Mouse (Mus musculus) limb, embryonic 10.5 days (tissue): ENCODE results near the gene Nudcd3. TPM values are rescaled to one million over a fixed set of nuclear protein-coding genes. Genes with fewer than 3 reads are reported as not detected.

Experiments used
- DNase-seq: peaks from one replicate; pipeline ENCODE4 v3.0.0-alpha.2; 2017; ENCODE audit warnings: low spot score
- H3K27ac ChIP-seq: fragments of 300-500 bp; sonication (generic); 2 replicates; pipeline ENCODE4 v1.5.1; 2016; ENCODE audit warnings: mild to moderate bottlenecking
- H3K27me3 ChIP-seq: fragments of 300-500 bp; sonication (generic); 2 replicates; pipeline ENCODE4 v1.6.1; 2016; ENCODE audit warnings: low read depth, mild to moderate bottlenecking; ENCODE audit not compliant: poor library complexity, severe bottlenecking
- H3K36me3 ChIP-seq: fragments of 300-500 bp; sonication (generic); 2 replicates; pipeline ENCODE4 v1.6.1; 2016; ENCODE audit warnings: mild to moderate bottlenecking, moderate library complexity
- H3K4me1 ChIP-seq: fragments of 300-500 bp; sonication (generic); 2 replicates; pipeline ENCODE4 v1.6.1; 2016
- H3K4me3 ChIP-seq: fragments of 300-500 bp; sonication (generic); 2 replicates; pipeline ENCODE4 v1.5.1; 2016; ENCODE audit warnings: mild to moderate bottlenecking, moderate library complexity
- H3K9me3 ChIP-seq: fragments of 300-500 bp; sonication (generic); replicated peaks from 2 replicates; pipeline ENCODE4 v1.6.1; 2016; ENCODE audit warnings: mild to moderate bottlenecking
- WGBS: fragments of 180-500 bp; shearing (Covaris S2); methylation state at CpG from one replicate; pipeline ENCODE4 v1.1.7; 2016; 5-methylcytosine and 5-hydroxymethylcytosine counted together
- polyA plus RNA-seq: library from polyadenylated mRNA; unstranded; fragments of >200 nt; fragmentation: Nextera tagmentation; extraction: Ambion mirVana; gene quantifications from 2 replicates; pipeline ENCODE4 v1.2.1, GENCODE M21; 2016

Gene Nudcd3
- polyA plus RNA-seq, 1 experiment from 2014 or later, result 55.3 TPM

DNA sequence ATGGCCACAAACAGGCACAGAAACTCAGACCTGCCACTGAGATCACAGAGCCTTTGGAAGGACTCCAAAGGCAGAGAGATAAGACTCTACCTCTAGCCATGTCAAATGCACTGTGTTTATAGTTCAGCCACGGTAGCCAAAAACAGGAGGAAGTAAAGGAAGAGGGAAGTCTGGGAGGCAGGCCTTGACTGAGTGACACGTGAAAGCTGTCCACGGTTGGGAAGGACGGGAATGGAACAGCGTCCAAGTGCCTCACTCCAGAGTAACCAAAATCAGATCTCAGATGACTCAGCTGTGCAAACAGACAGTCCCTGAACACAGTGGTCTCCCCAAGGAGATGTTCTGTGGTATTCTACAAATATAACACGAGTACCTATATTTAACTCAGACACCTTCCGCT lies 25.5 kb downstream of the Nudcd3 start:
- H3K4me1 ChIP-seq, result peaks cover 17% of the 10 kb centered on the region
- H3K27me3 ChIP-seq, result no peaks in the 10 kb centered on the region
- DNase-seq, result no peak
- H3K9me3 ChIP-seq, result no peaks in the 10 kb centered on the region
- no peak overlapping the region for H3K4me3 ChIP-seq
- 0 out of 2 replicates have a peak, but pooled peaks cover 8% of the 10 kb centered on the region for H3K36me3 ChIP-seq
- WGBS, result 89% methylated on average over 7 of the region's 7 CpGs
- no peak overlapping the region for H3K27ac ChIP-seq

DNA sequence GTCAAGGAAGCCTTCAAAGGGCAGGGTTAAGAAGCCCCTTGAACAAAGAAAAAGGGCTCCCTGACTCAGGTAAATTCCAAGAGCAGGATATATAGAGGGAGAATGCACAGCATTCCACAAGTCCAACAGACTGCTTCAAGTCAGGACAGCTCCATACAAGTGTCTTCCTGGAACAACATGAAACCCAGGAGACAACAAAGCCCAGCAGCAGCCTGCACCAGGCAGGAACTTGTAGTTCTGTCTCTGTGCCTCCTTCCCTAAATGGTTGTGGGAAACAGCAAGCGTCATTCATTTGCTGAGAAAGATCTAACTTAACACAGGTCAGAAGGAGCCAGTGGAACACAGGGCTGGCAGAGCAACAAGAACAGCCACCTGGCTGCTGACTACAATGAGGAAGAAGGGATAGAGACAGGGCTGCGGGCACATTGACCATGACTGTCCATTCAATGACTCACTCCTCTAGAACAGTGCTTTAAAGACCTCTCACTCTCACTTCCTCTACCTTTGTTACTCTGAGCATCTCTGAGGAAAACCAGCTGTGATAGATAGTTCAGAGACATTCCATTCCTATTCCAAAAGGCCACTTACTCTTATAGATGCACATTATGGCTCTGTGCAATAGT lies 31.1 kb downstream of the Nudcd3 start:
- H3K36me3 ChIP-seq, result 0 out of 2 replicates have a peak, but pooled peaks cover 12% of the 10 kb centered on the region
- no peaks in the 10 kb centered on the region for H3K27me3 ChIP-seq
- 90% methylated on average over 2 of the region's 2 CpGs for WGBS
- no peaks in the 10 kb centered on the region for H3K4me1 ChIP-seq
- no peak overlapping the region for H3K27ac ChIP-seq
- DNase-seq, result no peak
- H3K4me3 ChIP-seq, result no peak overlapping the region
- no peaks in the 10 kb centered on the region for H3K9me3 ChIP-seq

DNA sequence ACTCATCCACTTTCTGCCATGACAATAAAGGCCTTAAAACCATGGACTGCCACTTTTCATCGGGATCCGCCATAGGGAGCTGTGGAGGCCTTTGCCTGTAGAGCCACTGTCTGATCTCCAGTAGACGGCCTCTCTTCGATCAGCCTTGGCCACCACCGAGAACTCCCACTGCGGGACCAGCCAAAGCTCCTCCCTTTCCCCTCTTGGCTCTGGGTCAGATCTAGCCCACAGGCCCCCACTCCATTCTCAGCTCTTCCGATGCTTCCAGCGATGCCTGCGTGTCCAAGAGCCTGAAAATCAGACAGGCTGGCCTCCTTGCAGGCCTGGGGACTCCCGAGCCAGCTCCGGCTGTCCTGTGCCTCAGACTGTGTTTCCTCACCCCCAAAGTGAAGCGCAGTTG lies 33.9 kb downstream of the Nudcd3 start:
- 0 out of 2 replicates have a peak, but pooled peaks cover 4% of the 10 kb centered on the region for H3K36me3 ChIP-seq
- no peaks in the 10 kb centered on the region for H3K4me1 ChIP-seq
- no peak overlapping the region for H3K4me3 ChIP-seq
- H3K27ac ChIP-seq, result no peak overlapping the region
- no peaks in the 10 kb centered on the region for H3K9me3 ChIP-seq
- DNase-seq, result no peak
- WGBS, result 96% methylated on average over 12 of the region's 12 CpGs
- no peaks in the 10 kb centered on the region for H3K27me3 ChIP-seq

GRCm38 (mm10) chr11:6165391-6166081 lies 34.7 kb downstream of the Nudcd3 start:
- no peaks in the 10 kb centered on the region for H3K27me3 ChIP-seq
- H3K4me1 ChIP-seq, result no peaks in the 10 kb centered on the region
- H3K4me3 ChIP-seq, result no peak overlapping the region
- WGBS, result 92% methylated on average over 7 of the region's 7 CpGs
- 0 out of 2 replicates have a peak, but pooled peaks cover 4% of the 10 kb centered on the region for H3K36me3 ChIP-seq
- no peak overlapping the region for H3K27ac ChIP-seq
- no peak for DNase-seq
- no peaks in the 10 kb centered on the region for H3K9me3 ChIP-seq

GRCm38 (mm10) chr11:6164781-6165180 lies 35.4 kb downstream of the Nudcd3 start:
- no peaks in the 10 kb centered on the region for H3K9me3 ChIP-seq
- no peaks in the 10 kb centered on the region for H3K4me1 ChIP-seq
- DNase-seq, result no peak
- H3K4me3 ChIP-seq, result no peak overlapping the region
- H3K27ac ChIP-seq, result no peak overlapping the region
- H3K27me3 ChIP-seq, result no peaks in the 10 kb centered on the region
- WGBS, result 96% methylated on average over 7 of the region's 7 CpGs
- H3K36me3 ChIP-seq, result 0 out of 2 replicates have a peak, but pooled peaks cover 4% of the 10 kb centered on the region

- H3K36me3 ChIP-seq, result 0 out of 2 replicates have a peak, but pooled peaks cover 4% of the 10 kb centered on the region
- no peak overlapping the region for H3K27ac ChIP-seq
- H3K9me3 ChIP-seq, result no peaks in the 10 kb centered on the region
- no peak for DNase-seq
- WGBS, result 93% methylated on average over 12 of the region's 12 CpGs
- no peaks in the 10 kb centered on the region for H3K27me3 ChIP-seq
- H3K4me3 ChIP-seq, result no peak overlapping the region
- H3K4me1 ChIP-seq, result no peaks in the 10 kb centered on the region
Measured at GRCm38 (mm10) chr11:6163706-6164105, 36.5 kb downstream of the Nudcd3 start.

GRCm38 (mm10) chr11:6163062-6163461 lies 37.2 kb downstream of the Nudcd3 start:
- H3K4me3 ChIP-seq, result no peak overlapping the region
- 0 out of 2 replicates have a peak, but pooled peaks cover 4% of the 10 kb centered on the region for H3K36me3 ChIP-seq
- WGBS, result 96% methylated on average over 3 of the region's 3 CpGs
- H3K27ac ChIP-seq, result no peak overlapping the region
- no peak for DNase-seq
- no peaks in the 10 kb centered on the region for H3K27me3 ChIP-seq
- H3K4me1 ChIP-seq, result no peaks in the 10 kb centered on the region
- no peaks in the 10 kb centered on the region for H3K9me3 ChIP-seq

GRCm38 (mm10) chr11:6161549-6161948 lies 38.7 kb downstream of the Nudcd3 start:
- H3K4me1 ChIP-seq, result no peaks in the 10 kb centered on the region
- H3K9me3 ChIP-seq, result no peaks in the 10 kb centered on the region
- H3K27me3 ChIP-seq, result no peaks in the 10 kb centered on the region
- H3K27ac ChIP-seq, result no peak overlapping the region
- 0 out of 2 replicates have a peak, but pooled peaks cover 2% of the 10 kb centered on the region for H3K36me3 ChIP-seq
- DNase-seq, result no peak
- H3K4me3 ChIP-seq, result no peak overlapping the region

- no peak overlapping the region for H3K27ac ChIP-seq
- H3K4me3 ChIP-seq, result no peak overlapping the region
- H3K36me3 ChIP-seq, result no peaks in the 10 kb centered on the region
- no peaks in the 10 kb centered on the region for H3K4me1 ChIP-seq
- no peak for DNase-seq
- no peaks in the 10 kb centered on the region for H3K9me3 ChIP-seq
- 92% methylated on average over 3 of the region's 3 CpGs for WGBS
- H3K27me3 ChIP-seq, result no peaks in the 10 kb centered on the region
Measured at GRCm38 (mm10) chr11:6160663-6161271, 39.4 kb downstream of the Nudcd3 start.

DNA sequence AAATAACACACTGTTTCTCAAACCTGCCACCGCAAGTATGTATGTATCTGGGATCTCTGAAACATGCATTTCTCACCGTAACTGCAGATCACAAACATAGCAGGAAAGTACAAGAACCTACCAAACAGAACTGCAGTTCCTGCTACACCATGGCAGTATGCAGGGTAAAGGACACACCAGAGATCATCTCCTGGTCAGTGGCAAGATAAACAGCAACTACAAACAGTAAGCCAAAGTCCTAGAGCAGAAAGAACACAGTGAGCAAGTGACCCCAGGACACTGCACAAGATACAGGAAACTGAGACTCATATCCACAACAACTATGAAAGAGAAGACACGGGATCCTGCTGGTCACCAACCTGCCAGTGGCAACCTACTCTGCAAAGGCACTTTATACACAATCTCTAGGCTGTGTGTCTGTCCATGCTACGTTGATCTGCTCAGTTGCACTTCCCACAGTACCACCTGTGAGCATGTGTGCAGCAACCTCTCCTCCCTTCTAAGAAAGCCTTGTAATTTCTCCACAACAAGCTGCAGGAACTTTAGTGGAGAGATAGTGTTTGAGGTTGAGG lies 40.4 kb downstream of the Nudcd3 start:
- 92% methylated on average over 4 of the region's 4 CpGs for WGBS
- Histone ChIP-seq H3K4me3 (no peak overlapping the region), H3K4me1 (peaks cover under 1% of the 10 kb centered on the region; the same call in 1 of the 2 replicates), H3K9me3 (no peaks in the 10 kb centered on the region), H3K27ac (no peak overlapping the region), H3K27me3 (no peaks in the 10 kb centered on the region), H3K36me3 (no peaks in the 10 kb centered on the region)
- no peak for DNase-seq

DNA sequence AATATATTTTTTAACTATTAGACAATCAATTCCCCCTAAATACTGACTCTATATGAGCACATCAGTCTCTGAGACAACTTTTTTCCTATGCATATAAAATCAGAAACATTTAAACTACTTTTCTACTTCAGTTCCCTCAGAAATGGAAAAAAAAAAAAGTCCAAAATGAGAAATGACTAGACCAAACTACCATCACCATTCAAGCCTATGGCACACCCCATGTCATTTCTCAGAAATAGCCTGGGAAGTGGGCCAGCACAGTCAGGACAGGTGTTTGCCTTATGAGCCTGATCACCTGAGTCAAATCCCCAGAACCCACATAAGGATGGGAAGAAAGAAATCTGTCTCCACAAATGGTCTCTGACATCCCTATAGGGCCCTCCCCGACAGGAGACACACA lies 41.7 kb downstream of the Nudcd3 start:
- 97% methylated on average over 1 of the region's 1 CpGs for WGBS
- peaks cover 11% of the 10 kb centered on the region for H3K4me1 ChIP-seq
- no peaks in the 10 kb centered on the region for H3K9me3 ChIP-seq
- no peak overlapping the region for H3K4me3 ChIP-seq
- DNase-seq, result no peak
- H3K27me3 ChIP-seq, result no peaks in the 10 kb centered on the region
- H3K36me3 ChIP-seq, result no peaks in the 10 kb centered on the region
- no peak overlapping the region for H3K27ac ChIP-seq

DNA sequence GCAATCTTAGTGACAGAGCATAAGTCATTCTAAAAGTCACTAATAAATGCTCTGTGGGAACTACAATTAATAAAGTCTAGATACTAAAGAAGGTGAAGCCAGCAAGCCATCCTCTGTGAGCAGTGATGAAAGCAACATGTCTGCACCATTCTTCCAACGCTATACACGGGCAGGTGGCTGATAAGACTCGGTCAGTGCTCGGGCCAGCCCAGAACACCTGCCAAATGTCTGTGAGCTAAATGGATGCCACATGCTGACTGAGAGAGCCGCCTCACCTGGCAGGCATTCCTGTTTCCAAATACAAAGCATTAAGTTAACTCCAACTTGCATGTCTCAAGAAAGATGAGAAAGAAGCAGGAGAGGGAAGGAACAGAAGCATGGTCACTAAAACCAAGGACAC lies 43.1 kb downstream of the Nudcd3 start:
- no peaks in the 10 kb centered on the region for H3K36me3 ChIP-seq
- H3K27me3 ChIP-seq, result no peaks in the 10 kb centered on the region
- no peak for DNase-seq
- no peaks in the 10 kb centered on the region for H3K9me3 ChIP-seq
- H3K4me1 ChIP-seq, result peaks cover 11% of the 10 kb centered on the region
- H3K4me3 ChIP-seq, result no peak overlapping the region
- no peak overlapping the region for H3K27ac ChIP-seq
- 86% methylated on average over 5 of the region's 5 CpGs for WGBS

GRCm38 (mm10) chr11:6156651-6157050 lies 43.6 kb downstream of the Nudcd3 start:
- Histone ChIP-seq H3K27me3 (no peaks in the 10 kb centered on the region), H3K4me1 (peaks cover 11% of the 10 kb centered on the region), H3K4me3 (no peak overlapping the region), H3K36me3 (no peaks in the 10 kb centered on the region), H3K9me3 (no peaks in the 10 kb centered on the region), H3K27ac (no peak overlapping the region)
- WGBS, result 91% methylated on average over 5 of the region's 5 CpGs
- no peak for DNase-seq
